Mouse (Mus musculus) 3134 (cell line): Measurements from ENCODE around the gene Fam129c.

Source experiments
- DNase-seq: peaks from one replicate; pipeline ENCODE4 v3.0.0-alpha.2; 2011; ENCODE audit warnings: low spot score; ENCODE audit not compliant: insufficient read length; ENCODE audit errors: extremely low read depth

The Fam129c gene

GRCm38 (mm10) chr8:71601939-71602665, 4.7 kb downstream of the Fam129c start:
- DNase-seq: no peak

GRCm38 (mm10) chr8:71602666-71603334, 5.4 kb downstream of the Fam129c start:
- DNase-seq: no peak

- DNase-seq: no peak
Measured at GRCm38 (mm10) chr8:71604021-71604420, 6.6 kb downstream of the Fam129c start.

GRCm38 (mm10) chr8:71610822-71611651, 13.6 kb downstream of the Fam129c start, which contains the start of gene Colgalt1:
TSS of gene Colgalt1 (plus strand) at chr8:71610998.
- DNase-seq: peak; percentile 96

GRCm38 (mm10) chr8:71612141-71612540, 14.7 kb downstream of the Fam129c start:
- DNase-seq: no peak

- no peak for DNase-seq
Measured at GRCm38 (mm10) chr8:71613418-71613817, 16.0 kb downstream of the Fam129c start.

- no peak for DNase-seq
Measured at GRCm38 (mm10) chr8:71619786-71620185, 22.3 kb downstream of the Fam129c start.

- no peak for DNase-seq
Measured at GRCm38 (mm10) chr8:71625088-71625487, 27.6 kb downstream of the Fam129c start.

GRCm38 (mm10) chr8:71626753-71627152, 29.3 kb downstream of the Fam129c start:
- no peak for DNase-seq

- no peak for DNase-seq
Measured at GRCm38 (mm10) chr8:71627265-71628099, 30.0 kb downstream of the Fam129c start.

GRCm38 (mm10) chr8:71628396-71629095, 31.1 kb downstream of the Fam129c start:
- DNase-seq: no peak

GRCm38 (mm10) chr8:71629096-71629697, 31.7 kb downstream of the Fam129c start:
- peak; percentile 97 for DNase-seq

- DNase-seq: peak; percentile 86
Measured at GRCm38 (mm10) chr8:71629781-71630212, 32.3 kb downstream of the Fam129c start.

GRCm38 (mm10) chr8:71630761-71631160, 33.3 kb downstream of the Fam129c start:
- no peak for DNase-seq

- DNase-seq: no peak
Measured at GRCm38 (mm10) chr8:71631897-71632296, 34.4 kb downstream of the Fam129c start.

- DNase-seq: peak; percentile 75
Measured at GRCm38 (mm10) chr8:71633164-71633563, 35.7 kb downstream of the Fam129c start.

GRCm38 (mm10) chr8:71633981-71634667, 36.7 kb downstream of the Fam129c start:
- no peak for DNase-seq
